Mouse (Mus musculus) forebrain, embryonic 13.5 days (tissue): ENCODE measurements at regions not wholly inside any gene's neighbourhood (a gene's known extent, or its start where the extent isn't known, plus 50 kb on each side); places are given as distances from the start of the nearest gene placed in this dataset.

ENCODE experiments used
- ATAC-seq: fragments of 200-750 bp; cut with Nextera tagmentation; 2 replicates; pipeline ENCODE4 v1.8.0; 2017
- H3K27ac ChIP-seq: fragments of 300-500 bp; sonication (generic); 2 replicates; pipeline ENCODE4 v1.5.1; 2015; ENCODE audit warnings: inconsistent platforms, mild to moderate bottlenecking, moderate library complexity
- H3K27me3 ChIP-seq: fragments of 300-500 bp; sonication (generic); 2 replicates; pipeline ENCODE4 v1.6.1; 2015; ENCODE audit warnings: mild to moderate bottlenecking, inconsistent platforms
- H3K36me3 ChIP-seq: fragments of 300-500 bp; sonication (generic); 2 replicates; pipeline ENCODE4 v1.6.1; 2015; ENCODE audit warnings: mild to moderate bottlenecking, inconsistent platforms; ENCODE audit not compliant: poor library complexity, severe bottlenecking
- H3K4me1 ChIP-seq: fragments of 300-500 bp; sonication (generic); 2 replicates; pipeline ENCODE4 v1.6.1; 2015; ENCODE audit warnings: inconsistent platforms
- H3K4me2 ChIP-seq: fragments of 300-500 bp; sonication (generic); 2 replicates; pipeline ENCODE4 v1.6.1; 2015; ENCODE audit warnings: inconsistent platforms, mild to moderate bottlenecking, moderate library complexity
- H3K4me3 ChIP-seq: fragments of 300-500 bp; sonication (generic); 2 replicates; pipeline ENCODE4 v1.5.1; 2015; ENCODE audit warnings: mild to moderate bottlenecking, inconsistent platforms
- H3K9ac ChIP-seq: fragments of 300-500 bp; sonication (generic); 2 replicates; pipeline ENCODE4 v1.6.1; 2015; ENCODE audit warnings: mild to moderate bottlenecking, inconsistent platforms
- H3K9me3 ChIP-seq: fragments of 300-500 bp; sonication (generic); replicated peaks from 2 replicates; pipeline ENCODE4 v1.6.1; 2016; ENCODE audit warnings: inconsistent platforms
- WGBS: fragments of 180-500 bp; shearing (Covaris S2); methylation state at CpG from one replicate; pipeline ENCODE4 v1.1.7; 2015; 5-methylcytosine and 5-hydroxymethylcytosine counted together

- WGBS, result 90% methylated on average over 4 of the region's 4 CpGs
- no peak for ATAC-seq
- Histone ChIP-seq H3K36me3 (no peaks in the 10 kb centered on the region), H3K27me3 (no peaks in the 10 kb centered on the region), H3K27ac (no peak overlapping the region), H3K9ac (no peak overlapping the region), H3K4me1 (no peaks in the 10 kb centered on the region), H3K9me3 (no peaks in the 10 kb centered on the region), H3K4me3 (no peak overlapping the region), H3K4me2 (no peak overlapping the region)
Observed at GRCm38 (mm10) chr15:18360256-18360655, 458.5 kb upstream of the Cdh10 start.

GRCm38 (mm10) chr15:18399724-18400123, 419.0 kb upstream of the Cdh10 start:
- Histone ChIP-seq H3K4me2 (no peak overlapping the region), H3K9me3 (no peaks in the 10 kb centered on the region), H3K27ac (no peak overlapping the region), H3K4me3 (no peak overlapping the region), H3K9ac (no peak overlapping the region), H3K36me3 (no peaks in the 10 kb centered on the region), H3K27me3 (no peaks in the 10 kb centered on the region), H3K4me1 (no peaks in the 10 kb centered on the region)
- ATAC-seq, result 0 out of 2 replicates have a peak, but pooled peaks have one; percentile 46
- WGBS, result 60% methylated on average over 2 of the region's 2 CpGs

GRCm38 (mm10) chr15:18400257-18400846, 418.4 kb upstream of the Cdh10 start:
- no peaks in the 10 kb centered on the region for H3K4me1 ChIP-seq
- no peak overlapping the region for H3K27ac ChIP-seq
- peak; percentile 86 for ATAC-seq
- WGBS, result 27% methylated on average over 3 of the region's 3 CpGs
- no peaks in the 10 kb centered on the region for H3K27me3 ChIP-seq
- H3K4me3 ChIP-seq, result no peak overlapping the region
- H3K36me3 ChIP-seq, result no peaks in the 10 kb centered on the region
- H3K9me3 ChIP-seq, result no peaks in the 10 kb centered on the region
- no peak overlapping the region for H3K4me2 ChIP-seq
- no peak overlapping the region for H3K9ac ChIP-seq

- H3K27me3 ChIP-seq, result no peaks in the 10 kb centered on the region
- no peak overlapping the region for H3K4me2 ChIP-seq
- 85% methylated on average over 5 of the region's 5 CpGs for WGBS
- H3K9me3 ChIP-seq, result no peaks in the 10 kb centered on the region
- no peaks in the 10 kb centered on the region for H3K4me1 ChIP-seq
- no peaks in the 10 kb centered on the region for H3K36me3 ChIP-seq
- H3K27ac ChIP-seq, result no peak overlapping the region
- no peak overlapping the region for H3K9ac ChIP-seq
- ATAC-seq, result no peak
- no peak overlapping the region for H3K4me3 ChIP-seq
Observed at GRCm38 (mm10) chr15:18432705-18433104, 386.0 kb upstream of the Cdh10 start.

GRCm38 (mm10) chr15:18453801-18454200, 364.9 kb upstream of the Cdh10 start:
- H3K9me3 ChIP-seq, result no peaks in the 10 kb centered on the region; the same call in none of the 2 replicates
- ATAC-seq, result no peak
- H3K36me3 ChIP-seq, result no peaks in the 10 kb centered on the region
- H3K27ac ChIP-seq, result no peak overlapping the region
- H3K4me2 ChIP-seq, result no peak overlapping the region
- no peak overlapping the region for H3K4me3 ChIP-seq
- H3K9ac ChIP-seq, result no peak overlapping the region
- H3K4me1 ChIP-seq, result no peaks in the 10 kb centered on the region
- no peaks in the 10 kb centered on the region for H3K27me3 ChIP-seq

- Histone ChIP-seq H3K9me3 (no peaks in the 10 kb centered on the region), H3K27ac (no peak overlapping the region), H3K36me3 (no peaks in the 10 kb centered on the region), H3K27me3 (no peaks in the 10 kb centered on the region), H3K4me1 (no peaks in the 10 kb centered on the region), H3K4me2 (no peak overlapping the region), H3K4me3 (no peak overlapping the region), H3K9ac (no peak overlapping the region)
- 78% methylated on average over 4 of the region's 4 CpGs for WGBS
- ATAC-seq, result no peak
Observed at GRCm38 (mm10) chr15:18482385-18482784, 336.4 kb upstream of the Cdh10 start.

GRCm38 (mm10) chr15:18511606-18512005, 307.1 kb upstream of the Cdh10 start:
- no peak for ATAC-seq
- no peak overlapping the region for H3K27ac ChIP-seq
- H3K27me3 ChIP-seq, result no peaks in the 10 kb centered on the region
- H3K9me3 ChIP-seq, result no peaks in the 10 kb centered on the region
- 91% methylated on average over 1 of the region's 1 CpGs for WGBS
- H3K4me2 ChIP-seq, result no peak overlapping the region
- no peak overlapping the region for H3K9ac ChIP-seq
- no peaks in the 10 kb centered on the region for H3K4me1 ChIP-seq
- no peaks in the 10 kb centered on the region for H3K36me3 ChIP-seq
- no peak overlapping the region for H3K4me3 ChIP-seq

- 75% methylated on average over 2 of the region's 2 CpGs for WGBS
- no peak overlapping the region for H3K27ac ChIP-seq
- H3K36me3 ChIP-seq, result no peaks in the 10 kb centered on the region
- H3K4me1 ChIP-seq, result no peaks in the 10 kb centered on the region
- no peak overlapping the region for H3K4me2 ChIP-seq
- no peak for ATAC-seq
- H3K4me3 ChIP-seq, result no peak overlapping the region
- no peak overlapping the region for H3K9ac ChIP-seq
- H3K27me3 ChIP-seq, result no peaks in the 10 kb centered on the region
- H3K9me3 ChIP-seq, result no peaks in the 10 kb centered on the region
Observed at GRCm38 (mm10) chr15:18517701-18518100, 301.0 kb upstream of the Cdh10 start.

- Histone ChIP-seq H3K4me1 (no peaks in the 10 kb centered on the region), H3K9ac (no peak overlapping the region), H3K27me3 (no peaks in the 10 kb centered on the region), H3K27ac (no peak overlapping the region), H3K4me3 (no peak overlapping the region), H3K9me3 (no peaks in the 10 kb centered on the region), H3K4me2 (no peak overlapping the region), H3K36me3 (no peaks in the 10 kb centered on the region)
- 38% methylated on average over 1 of the region's 1 CpGs for WGBS
- no peak for ATAC-seq
Observed at GRCm38 (mm10) chr15:18556457-18556856, 262.3 kb upstream of the Cdh10 start.
